Mouse (Mus musculus): Measurements from ENCODE around the gene Pgbd5. TPM values are rescaled to one million over a fixed set of nuclear protein-coding genes. Genes with fewer than 3 reads are reported as not detected.

The Pgbd5 gene
- polyA plus RNA-seq, 1 experiment, result not detected

- H3K27me3 ChIP-seq (ENCODE audit: control insufficient read depth, insufficient read depth, insufficient read length), result peaks cover 7% of the 10 kb centered on the region
- H3K4me3 ChIP-seq (ENCODE audit: insufficient read depth, poor library complexity, severe bottlenecking), result no peak overlapping the region
- TF ChIP-seq MYOG (IDR thresholded peaks at IDR 0.05; ENCODE audit: control insufficient read depth, extremely low read depth, insufficient read length), result no peak
- TF ChIP-seq FOSL1 (IDR thresholded peaks at IDR 0.05; ENCODE audit: insufficient read depth, low read length, poor library complexity, severe bottlenecking), result no peak
- no peak for TF ChIP-seq CEBPB (IDR thresholded peaks at IDR 0.05; ENCODE audit: low read depth)
- no peak for TF ChIP-seq MAX (IDR thresholded peaks at IDR 0.05)
- TF ChIP-seq CTCF (IDR thresholded peaks at IDR 0.05; ENCODE audit: control insufficient read depth, insufficient read depth, insufficient read length), result no peak
- no peak for TF ChIP-seq MYOD1 (IDR thresholded peaks at IDR 0.05; ENCODE audit: control insufficient read depth, insufficient read length, low read depth)
- no peak for TF ChIP-seq USF1 (IDR thresholded peaks at IDR 0.05; ENCODE audit: low read depth)
- no peak overlapping the region for H3ac ChIP-seq (ENCODE audit: control insufficient read depth, insufficient read length, low read depth)
- no peaks in the 10 kb centered on the region for H3K36me3 ChIP-seq (ENCODE audit: control insufficient read depth, insufficient read depth)
- H3K79me2 ChIP-seq (ENCODE audit: control insufficient read depth, insufficient read depth), result no peaks in the 10 kb centered on the region
- H3K79me3 ChIP-seq (ENCODE audit: low read depth), result no peaks in the 10 kb centered on the region
These were observed 87.8 kb downstream of the Pgbd5 start for GRCm38 (mm10) chr8:124351636-124352035.

GRCm38 (mm10) chr8:124349663-124350062, 89.8 kb downstream of the Pgbd5 start:
- Histone ChIP-seq H3K79me3 (ENCODE audit: low read depth) (no peaks in the 10 kb centered on the region), H3K79me2 (ENCODE audit: control insufficient read depth, insufficient read depth) (no peaks in the 10 kb centered on the region), H3K27me3 (ENCODE audit: control insufficient read depth, insufficient read depth, insufficient read length) (peaks cover 4% of the 10 kb centered on the region), H3K36me3 (ENCODE audit: control insufficient read depth, insufficient read depth) (peaks cover 4% of the 10 kb centered on the region), H3K4me3 (ENCODE audit: insufficient read depth, poor library complexity, severe bottlenecking) (no peak overlapping the region), H3ac (ENCODE audit: control insufficient read depth, insufficient read length, low read depth) (no peak overlapping the region)
- TF ChIP-seq CTCF (IDR thresholded peaks at IDR 0.05; ENCODE audit: control insufficient read depth, insufficient read depth, insufficient read length), result peak; percentile 30
- no peak for TF ChIP-seq MYOG (IDR thresholded peaks at IDR 0.05; ENCODE audit: control insufficient read depth, extremely low read depth, insufficient read length)

- Histone ChIP-seq H3K4me3 (ENCODE audit: insufficient read depth, poor library complexity, severe bottlenecking) (no peak overlapping the region), H3K79me3 (ENCODE audit: low read depth) (no peaks in the 10 kb centered on the region), H3K27me3 (ENCODE audit: control insufficient read depth, insufficient read depth, insufficient read length) (no peaks in the 10 kb centered on the region), H3ac (ENCODE audit: control insufficient read depth, insufficient read length, low read depth) (no peak overlapping the region), H3K79me2 (ENCODE audit: control insufficient read depth, insufficient read depth) (no peaks in the 10 kb centered on the region), H3K36me3 (ENCODE audit: control insufficient read depth, insufficient read depth) (peaks cover 15% of the 10 kb centered on the region)
- TF ChIP-seq USF1 (IDR thresholded peaks at IDR 0.05; ENCODE audit: low read depth) (no peak), MAX (IDR thresholded peaks at IDR 0.05) (no peak), MYOG (IDR thresholded peaks at IDR 0.05; ENCODE audit: control insufficient read depth, extremely low read depth, insufficient read length) (no peak), FOSL1 (IDR thresholded peaks at IDR 0.05; ENCODE audit: insufficient read depth, low read length, poor library complexity, severe bottlenecking) (no peak), MYOD1 (IDR thresholded peaks at IDR 0.05; ENCODE audit: control insufficient read depth, insufficient read length, low read depth) (no peak), CTCF (IDR thresholded peaks at IDR 0.05; ENCODE audit: control insufficient read depth, insufficient read depth, insufficient read length) (no peak), CEBPB (IDR thresholded peaks at IDR 0.05; ENCODE audit: low read depth) (no peak)
These were observed 91.4 kb downstream of the Pgbd5 start for GRCm38 (mm10) chr8:124348087-124348486.

- Histone ChIP-seq H3K4me3 (ENCODE audit: insufficient read depth, poor library complexity, severe bottlenecking) (no peak overlapping the region), H3K79me2 (ENCODE audit: control insufficient read depth, insufficient read depth) (no peaks in the 10 kb centered on the region), H3K36me3 (ENCODE audit: control insufficient read depth, insufficient read depth) (peaks cover 22% of the 10 kb centered on the region), H3K79me3 (ENCODE audit: low read depth) (no peaks in the 10 kb centered on the region), H3K27me3 (ENCODE audit: control insufficient read depth, insufficient read depth, insufficient read length) (no peaks in the 10 kb centered on the region), H3ac (ENCODE audit: control insufficient read depth, insufficient read length, low read depth) (no peak overlapping the region)
- TF ChIP-seq MYOG (IDR thresholded peaks at IDR 0.05; ENCODE audit: control insufficient read depth, extremely low read depth, insufficient read length) (no peak), CEBPB (IDR thresholded peaks at IDR 0.05; ENCODE audit: low read depth) (no peak), FOSL1 (IDR thresholded peaks at IDR 0.05; ENCODE audit: insufficient read depth, low read length, poor library complexity, severe bottlenecking) (no peak), CTCF (IDR thresholded peaks at IDR 0.05; ENCODE audit: control insufficient read depth, insufficient read depth, insufficient read length) (peak; percentile 39), MYOD1 (IDR thresholded peaks at IDR 0.05; ENCODE audit: control insufficient read depth, insufficient read length, low read depth) (no peak)
These were observed 92.5 kb downstream of the Pgbd5 start for GRCm38 (mm10) chr8:124346852-124347523.

GRCm38 (mm10) chr8:124345098-124345497, 94.4 kb downstream of the Pgbd5 start:
- Histone ChIP-seq H3ac (ENCODE audit: control insufficient read depth, insufficient read length, low read depth) (no peak overlapping the region), H3K79me2 (ENCODE audit: control insufficient read depth, insufficient read depth) (no peaks in the 10 kb centered on the region), H3K27me3 (ENCODE audit: control insufficient read depth, insufficient read depth, insufficient read length) (no peaks in the 10 kb centered on the region), H3K79me3 (ENCODE audit: low read depth) (no peaks in the 10 kb centered on the region), H3K4me3 (ENCODE audit: insufficient read depth, poor library complexity, severe bottlenecking) (no peak overlapping the region), H3K36me3 (ENCODE audit: control insufficient read depth, insufficient read depth) (peaks cover 33% of the 10 kb centered on the region)
- no peak for TF ChIP-seq CEBPB (IDR thresholded peaks at IDR 0.05; ENCODE audit: low read depth)
- no peak for TF ChIP-seq MYOD1 (IDR thresholded peaks at IDR 0.05; ENCODE audit: control insufficient read depth, insufficient read length, low read depth)
- no peak for TF ChIP-seq MAX (IDR thresholded peaks at IDR 0.05)
- no peak for TF ChIP-seq CTCF (IDR thresholded peaks at IDR 0.05; ENCODE audit: control insufficient read depth, insufficient read depth, insufficient read length)
- no peak for TF ChIP-seq MYOG (IDR thresholded peaks at IDR 0.05; ENCODE audit: control insufficient read depth, extremely low read depth, insufficient read length)
- TF ChIP-seq USF1 (IDR thresholded peaks at IDR 0.05; ENCODE audit: low read depth), result no peak
- TF ChIP-seq FOSL1 (IDR thresholded peaks at IDR 0.05; ENCODE audit: insufficient read depth, low read length, poor library complexity, severe bottlenecking), result no peak

- Histone ChIP-seq H3K79me3 (ENCODE audit: low read depth) (no peaks in the 10 kb centered on the region), H3ac (ENCODE audit: control insufficient read depth, insufficient read length, low read depth) (no peak overlapping the region), H3K36me3 (ENCODE audit: control insufficient read depth, insufficient read depth) (peaks cover 33% of the 10 kb centered on the region), H3K79me2 (ENCODE audit: control insufficient read depth, insufficient read depth) (no peaks in the 10 kb centered on the region), H3K27me3 (ENCODE audit: control insufficient read depth, insufficient read depth, insufficient read length) (no peaks in the 10 kb centered on the region), H3K4me3 (ENCODE audit: insufficient read depth, poor library complexity, severe bottlenecking) (no peak overlapping the region)
- TF ChIP-seq USF1 (IDR thresholded peaks at IDR 0.05; ENCODE audit: low read depth), result no peak
These were observed 95.5 kb downstream of the Pgbd5 start for GRCm38 (mm10) chr8:124343991-124344390.
